Mouse (Mus musculus) heart, adult 2 months (tissue): Measurements from ENCODE around the gene Shd.

Experiments
- EP300 ChIP-seq: fragments of 200-500 bp; IDR thresholded peaks from 2 replicates; pipeline ENCODE4 v1.6.1; 2011; ENCODE audit warnings: low read depth, low read length, control low read depth; ENCODE audit not compliant: insufficient read depth
- POLR2A ChIP-seq: fragments of 200-500 bp; IDR thresholded peaks from 2 replicates; pipeline ENCODE4 v1.6.1; 2011; ENCODE audit warnings: mild to moderate bottlenecking, low read depth, low read length, control low read depth; ENCODE audit not compliant: insufficient read depth

GRCm38 (mm10) chr17:55957726-55958583 is 12.3 kb upstream of the Shd start:
- TF ChIP-seq EP300 (no peak), POLR2A (no peak)
